Mouse (Mus musculus) cerebellum, postnatal 4 days (tissue): Measurements from ENCODE around the gene Tmem191c.

Experiments
- DNase-seq, 2 experiments: peaks; one replicate each; pipeline ENCODE4 v3.0.0; 2022; ENCODE audit warnings: low spot score in 2 of 2, mixed read lengths in 1 of 2

The Tmem191c gene

GRCm38 (mm10) chr16:17329848-17330570 is 54.1 kb downstream of the Tmem191c start:
- DNase-seq = no peak

- DNase-seq = no peak
Observed at GRCm38 (mm10) chr16:17331116-17331515, 55.2 kb downstream of the Tmem191c start, which contains the start of gene Serpind1. TSS of gene Serpind1 (plus strand) at chr16:17331371.

- DNase-seq = no peak
Observed at GRCm38 (mm10) chr16:17331855-17332254, 56.0 kb downstream of the Tmem191c start.
